Mouse (Mus musculus): ENCODE results near the gene Kmt2d.

The Kmt2d gene

DNA sequence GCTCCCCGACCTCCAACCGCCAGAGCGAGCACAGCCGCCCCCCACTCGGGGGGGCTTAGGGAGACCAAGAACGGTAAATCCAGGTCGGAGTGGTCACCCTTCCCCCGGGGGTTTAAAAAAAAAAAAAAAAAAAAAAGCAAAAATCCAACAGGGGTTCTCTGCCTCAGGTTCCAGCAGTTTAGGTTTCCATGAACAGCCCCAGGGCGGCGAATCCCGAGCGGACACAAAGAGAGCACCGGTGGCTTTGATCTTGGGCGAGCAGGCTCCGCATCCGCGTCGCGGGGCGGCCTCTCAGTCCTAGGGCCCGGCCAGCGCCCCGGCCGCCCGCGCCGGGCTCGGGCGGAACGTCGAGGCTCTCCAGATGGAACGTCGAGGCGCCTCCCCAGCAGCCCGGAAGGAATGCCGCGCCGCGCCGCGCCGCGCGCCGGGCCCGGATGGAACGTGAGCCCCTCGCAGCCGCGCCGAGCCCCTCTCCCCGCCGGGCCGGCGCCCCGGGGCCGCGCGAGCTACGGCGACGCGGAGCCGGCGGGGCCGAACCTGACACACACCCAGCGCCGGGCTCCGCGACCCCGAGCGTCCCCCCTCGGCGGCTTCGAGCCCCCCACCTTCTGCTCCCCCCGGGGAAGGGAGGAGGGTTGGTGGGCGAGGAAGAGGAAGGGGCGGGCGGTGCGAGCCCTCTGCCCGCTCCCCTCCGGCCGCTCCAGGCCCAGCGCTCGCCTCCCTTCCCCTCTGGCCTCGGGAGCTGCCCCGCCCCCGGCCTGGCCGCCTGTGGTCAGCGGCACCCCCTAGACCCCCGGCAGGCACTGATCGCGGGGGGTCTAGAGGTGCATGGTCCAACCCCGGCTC lies at the start of gene Kmt2d:
Gene Kmt2d, minus strand, starts transcription at position 135 of the 846 bp plus-strand sequence.
- CTCF ChIA-PET = no interaction called here

DNA sequence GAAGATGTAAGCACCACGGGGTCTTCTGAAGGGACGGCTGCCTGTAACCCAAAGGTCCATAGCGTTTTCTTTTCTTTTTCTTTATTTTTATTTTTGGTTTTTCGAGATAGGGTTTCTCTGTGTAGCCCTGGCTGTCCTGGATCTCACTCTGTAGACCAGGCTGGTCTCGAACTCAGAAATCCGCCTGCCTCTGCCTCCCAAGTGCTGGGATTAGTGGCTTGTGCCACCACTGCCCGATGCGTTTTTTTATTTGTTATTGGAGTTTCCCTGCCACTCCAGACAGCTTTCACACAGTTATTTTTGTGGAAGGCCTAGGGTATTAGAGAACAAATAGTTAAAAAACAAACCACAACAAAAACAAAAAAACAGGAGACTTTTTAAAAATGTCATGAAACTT lies 47.5 kb upstream of the Kmt2d start:
- CTCF ChIA-PET = interaction anchor here (0.6 kb wide), 1 partner anchor 12 kb away, joined by 8 read pairs; no protein-coding TSS in a partner anchor

DNA sequence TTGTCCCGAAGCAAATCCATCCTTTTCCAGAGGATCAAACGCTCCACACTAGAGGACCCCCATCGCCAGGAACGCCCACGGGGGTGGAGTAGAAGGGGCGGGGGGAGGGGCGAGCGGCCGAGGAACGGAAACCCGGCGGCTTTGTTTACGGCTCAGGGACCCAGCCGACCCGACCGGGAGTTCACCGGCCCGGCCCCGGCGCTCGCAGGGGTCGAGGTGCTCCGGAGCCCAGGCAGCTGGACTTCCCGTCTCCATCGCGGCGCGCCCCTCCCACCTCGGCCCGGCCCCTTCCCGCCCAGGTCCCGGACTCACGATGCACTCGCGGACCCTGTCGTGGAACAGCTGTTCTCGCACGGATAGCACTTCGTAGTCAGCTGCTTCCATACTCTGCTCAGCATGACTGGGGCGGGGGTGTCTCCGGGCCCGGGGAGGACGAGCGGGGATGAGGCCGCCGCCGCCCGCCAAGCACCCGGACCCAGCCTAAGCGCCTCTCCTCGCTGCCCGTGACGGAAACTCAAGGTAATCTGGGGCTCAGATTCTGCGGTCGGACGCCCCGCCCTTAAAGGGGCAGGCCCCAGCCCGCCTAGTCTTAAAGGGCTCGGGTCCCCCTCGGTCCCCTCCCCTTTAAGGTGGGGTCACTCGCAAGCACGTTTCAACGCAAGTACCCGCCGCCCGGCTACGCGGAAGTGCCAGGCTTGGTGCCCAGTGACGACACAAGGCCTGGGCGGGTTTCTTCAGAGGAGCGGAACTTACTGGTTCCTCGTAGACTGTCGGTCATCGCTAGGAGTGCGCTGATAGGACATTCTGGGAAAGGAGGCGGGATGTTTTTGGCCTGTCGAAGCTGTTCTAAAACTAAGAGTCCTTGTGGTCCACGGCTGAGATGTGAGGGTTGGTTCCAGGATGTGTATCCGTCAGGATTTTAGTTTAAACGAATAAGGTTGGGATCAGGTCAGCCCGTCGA lies 46.8 kb upstream of the Kmt2d start, which contains the start of gene Lmbr1l:
Gene Lmbr1l, minus strand, starts transcription at position 694 of the 961 bp plus-strand sequence.
- CTCF ChIA-PET = interaction anchor here (0.6 to 1.3 kb wide), 3 partner anchors 11 to 75 kb away, joined by 3 to 8 read pairs (median 4); partner anchors contain the start of genes Gm49450 and Tuba1a

GRCm38 (mm10) chr15:98917091-98917490 lies 46.1 kb upstream of the Kmt2d start:
- CTCF ChIA-PET = interaction anchor here (0.7 to 1.3 kb wide), 3 partner anchors 37 to 79 kb away, joined by 3 to 11 read pairs (median 4); partner anchors contain the start of genes Gm49450 and Tuba1a

- CTCF ChIA-PET = no interaction called here
Observed at GRCm38 (mm10) chr15:98916016-98916415, 45.0 kb upstream of the Kmt2d start.

- CTCF ChIA-PET = no interaction called here
Observed at GRCm38 (mm10) chr15:98914903-98915302, 43.9 kb upstream of the Kmt2d start.

- CTCF ChIA-PET = no interaction called here
Observed at GRCm38 (mm10) chr15:98904692-98905091, 33.7 kb upstream of the Kmt2d start.

- CTCF ChIA-PET = no interaction called here
Observed at GRCm38 (mm10) chr15:98902600-98902999, 31.6 kb upstream of the Kmt2d start.

- CTCF ChIA-PET = no interaction called here
Observed at GRCm38 (mm10) chr15:98901530-98901929, 30.5 kb upstream of the Kmt2d start.

DNA sequence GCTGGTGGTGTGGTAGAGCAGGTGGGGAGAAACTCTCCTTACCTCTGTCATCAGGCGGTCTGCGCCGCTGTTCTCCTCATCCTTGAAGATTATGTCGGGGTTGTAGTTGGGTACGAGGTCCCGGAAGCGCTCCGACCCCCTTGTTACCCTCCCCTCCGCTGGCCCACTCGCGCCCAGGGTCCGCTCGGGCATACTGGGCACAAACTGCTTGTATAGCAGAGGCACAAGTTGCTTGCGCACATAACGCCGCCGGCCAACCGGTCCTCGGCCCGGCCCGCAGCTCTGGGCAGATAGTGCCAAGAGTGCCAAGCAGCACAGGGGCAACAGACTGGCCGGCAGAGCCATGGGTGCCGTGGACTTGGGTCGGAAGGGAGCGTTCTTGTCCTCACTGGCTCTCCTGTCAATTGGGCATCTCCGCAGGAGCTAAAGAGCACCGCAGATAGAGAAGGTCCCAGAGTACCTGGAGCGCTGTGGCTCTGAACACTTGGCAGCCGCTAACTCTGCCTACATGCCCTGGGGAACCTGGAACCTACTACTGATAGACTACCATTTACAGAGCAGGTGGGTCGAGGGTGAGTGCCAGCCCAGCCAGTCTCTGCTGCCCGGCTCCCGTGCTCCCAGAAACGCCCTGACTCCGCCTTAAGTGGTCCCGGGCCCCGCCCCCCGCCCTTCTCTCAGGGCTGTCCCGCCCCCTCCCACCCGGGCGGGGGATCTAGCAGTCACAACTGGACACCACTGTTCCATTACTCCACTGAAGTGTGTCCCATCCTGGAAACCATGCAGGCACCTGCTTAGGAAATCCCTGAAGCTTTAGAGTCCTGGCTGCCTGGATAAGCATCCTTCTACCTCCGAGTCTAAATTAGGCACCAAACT lies 27.2 kb upstream of the Kmt2d start, which contains the start of gene Dhh:
Gene Dhh, minus strand, starts transcription at position 613 of the 873 bp plus-strand sequence.
- CTCF ChIA-PET = no interaction called here

GRCm38 (mm10) chr15:98897495-98897894 lies 26.5 kb upstream of the Kmt2d start:
- CTCF ChIA-PET = no interaction called here

DNA sequence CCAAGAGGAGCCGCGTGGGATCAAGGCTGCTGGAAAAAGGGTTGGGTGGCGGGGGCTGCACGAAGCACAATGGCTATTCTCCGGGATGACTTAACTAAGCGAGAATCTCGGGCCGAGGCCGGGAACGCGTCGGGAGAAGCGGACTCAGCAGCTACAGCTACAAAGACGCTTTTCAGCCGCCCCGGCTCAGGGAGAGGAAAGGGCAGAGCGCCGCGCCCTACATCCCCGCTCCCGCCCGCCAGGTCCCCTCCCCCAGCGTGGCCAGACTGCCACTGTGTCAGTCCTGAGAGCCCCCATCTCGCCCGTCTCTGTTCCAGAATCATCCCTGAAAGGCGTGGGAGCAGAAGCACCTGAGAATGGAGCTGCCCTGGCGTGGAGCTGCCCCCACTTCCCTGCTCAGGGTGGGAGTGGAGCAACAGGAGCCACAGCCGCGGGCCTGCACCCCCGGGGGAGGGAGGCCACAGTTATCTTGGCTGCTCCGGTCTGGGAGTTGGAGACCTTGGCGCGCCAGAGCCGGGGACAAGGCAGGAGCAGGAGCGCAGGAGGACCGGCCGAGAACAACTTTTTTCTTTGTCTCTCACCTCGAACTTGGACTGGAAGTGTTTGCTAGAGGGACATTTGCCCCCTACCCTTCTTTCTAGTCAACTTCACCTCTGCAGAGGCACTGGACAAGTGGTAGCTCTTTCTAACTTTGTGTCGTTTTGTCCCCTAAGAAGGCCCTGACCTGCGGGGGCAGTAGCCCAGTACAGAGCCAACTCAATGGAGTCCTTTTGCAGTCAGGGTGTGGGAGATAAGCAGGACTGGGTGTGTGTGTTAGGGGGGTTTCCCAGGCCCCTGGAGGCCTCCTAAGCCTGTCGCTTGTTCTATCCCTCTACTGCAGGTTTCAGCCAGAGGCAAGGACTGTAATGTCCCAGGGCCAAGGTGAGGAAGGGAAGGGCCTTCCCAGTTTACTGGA lies 24.9 kb upstream of the Kmt2d start:
- CTCF ChIA-PET = interaction anchor here (0.9 kb wide), 1 partner anchor 133 kb away, joined by 4 read pairs; no protein-coding TSS in a partner anchor

- CTCF ChIA-PET = no interaction called here
Observed at GRCm38 (mm10) chr15:98894746-98895634, 24.0 kb upstream of the Kmt2d start.

DNA sequence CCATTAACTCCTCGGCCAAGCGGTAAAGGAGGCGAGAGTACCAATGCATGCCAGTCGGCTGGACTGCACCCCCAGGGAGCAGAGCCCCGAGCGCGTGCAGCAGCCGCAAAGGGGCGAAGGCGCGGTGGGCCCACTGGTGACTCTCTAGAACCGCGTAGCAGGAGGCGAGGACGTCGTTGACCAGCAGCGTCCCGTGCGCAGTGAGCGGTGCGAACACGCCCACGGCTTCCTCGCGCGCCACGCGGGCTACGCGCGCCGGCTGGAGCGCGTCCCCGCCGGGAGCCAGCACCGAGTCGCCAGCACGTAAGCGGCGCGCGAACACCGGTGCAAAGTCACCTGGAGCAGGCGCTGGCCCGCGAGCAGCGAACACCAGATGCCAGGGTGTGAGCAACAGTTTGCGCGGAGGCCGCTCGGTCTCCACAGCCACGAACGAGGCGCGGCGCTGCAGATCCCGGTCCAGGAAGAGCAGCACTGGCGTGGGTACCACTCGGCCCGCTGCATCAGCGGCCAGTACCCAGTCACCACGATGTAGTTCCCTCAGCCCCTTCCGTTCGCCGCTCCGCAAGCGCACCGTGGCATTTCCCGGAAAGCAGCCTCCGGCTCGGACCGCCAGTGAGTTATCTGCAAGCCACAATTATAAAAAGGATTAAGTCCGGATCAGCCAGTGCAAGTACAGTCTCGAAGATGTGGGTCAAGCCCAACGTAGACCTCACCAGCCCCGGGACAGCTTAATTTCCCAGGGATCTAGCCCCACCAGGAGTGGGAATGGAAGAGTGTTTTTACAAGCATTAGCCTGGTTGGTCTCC lies 23.1 kb upstream of the Kmt2d start, which contains the start of gene Rhebl1:
Gene Rhebl1, minus strand, starts transcription at position 601 of the 806 bp plus-strand sequence.
- CTCF ChIA-PET = no interaction called here

DNA sequence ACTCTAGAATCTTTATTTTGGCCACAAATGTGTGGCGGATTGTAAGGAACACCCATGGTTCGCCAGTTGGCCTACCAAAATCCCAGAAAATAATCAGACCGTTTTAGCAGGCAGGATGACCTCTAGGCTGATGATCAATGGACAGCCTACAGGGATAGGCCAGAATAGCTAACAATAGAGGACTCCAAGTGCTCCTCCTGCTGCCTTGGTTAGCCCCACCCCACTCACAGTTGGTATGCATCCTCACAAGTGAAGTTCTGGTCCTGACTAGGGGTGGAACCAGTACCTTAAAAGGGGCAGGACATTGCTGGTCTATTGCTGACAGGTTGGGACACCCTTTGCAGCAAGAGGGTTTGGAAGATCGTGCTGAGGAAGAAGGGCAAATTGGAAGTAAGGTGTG lies 22.0 kb upstream of the Kmt2d start:
- CTCF ChIA-PET = interaction anchor here (0.7 kb wide), 1 partner anchor 99 kb away, joined by 3 read pairs; no protein-coding TSS in a partner anchor

GRCm38 (mm10) chr15:98891907-98892606 lies 21.1 kb upstream of the Kmt2d start:
- CTCF ChIA-PET = interaction anchor here (0.6 to 1.4 kb wide), 5 partner anchors 14 to 274 kb away, joined by 3 to 10 read pairs (median 4); no protein-coding TSS in a partner anchor

GRCm38 (mm10) chr15:98891198-98891742 lies 20.3 kb upstream of the Kmt2d start:
- CTCF ChIA-PET = interaction anchor here (0.9 to 1.4 kb wide), 4 partner anchors 13 to 103 kb away, joined by 3 to 10 read pairs (median 4); no protein-coding TSS in a partner anchor
